Mouse (Mus musculus) ES-Bruce4 (cell line): ENCODE data around the gene Slc16a1. TPM values are rescaled to one million over a fixed set of nuclear protein-coding genes. Genes with fewer than 3 reads are reported as not detected.

Experiments used
- H3K27ac ChIP-seq: 2 replicates; pipeline ENCODE4 v1.5.1; 2012; ENCODE audit warnings: low read length, inconsistent platforms; ENCODE audit not compliant: insufficient read depth
- H3K27me3 ChIP-seq: 2 replicates; pipeline ENCODE4 v1.6.1; 2012; ENCODE audit warnings: mild to moderate bottlenecking, low read length, inconsistent platforms; ENCODE audit not compliant: control insufficient read depth, poor library complexity, insufficient read depth, severe bottlenecking
- H3K36me3 ChIP-seq: 2 replicates; pipeline ENCODE4 v1.6.1; 2012; ENCODE audit warnings: inconsistent platforms, mild to moderate bottlenecking, low read length, moderate library complexity; ENCODE audit not compliant: control insufficient read depth, poor library complexity, insufficient read depth, severe bottlenecking
- H3K4me1 ChIP-seq: one replicate; pipeline ENCODE4 v1.8.1; 2011; ENCODE audit warnings: low read length; ENCODE audit not compliant: control insufficient read depth, insufficient read depth
- H3K4me3 ChIP-seq: 2 replicates; pipeline ENCODE4 v1.5.1; 2011; ENCODE audit warnings: low read depth, mild to moderate bottlenecking, low read length
- H3K9ac ChIP-seq: 2 replicates; pipeline ENCODE4 v1.6.1; 2012; ENCODE audit warnings: low read depth, mild to moderate bottlenecking, inconsistent platforms; ENCODE audit not compliant: poor library complexity, severe bottlenecking
- H3K9me3 ChIP-seq: replicated peaks from 2 replicates; pipeline ENCODE4 v1.6.1; 2012; ENCODE audit warnings: mild to moderate bottlenecking, low read length, inconsistent platforms; ENCODE audit not compliant: control insufficient read depth, poor library complexity, insufficient read depth, severe bottlenecking
- CTCF ChIP-seq: IDR thresholded peaks from one replicate; pipeline ENCODE4 v1.8.1; 2011; ENCODE audit warnings: low read depth, low read length
- EP300 ChIP-seq: IDR thresholded peaks from 2 replicates; pipeline ENCODE4 v1.6.1; 2011; ENCODE audit warnings: low read depth, low read length; ENCODE audit not compliant: insufficient read depth
- POLR2A ChIP-seq: IDR thresholded peaks from one replicate; pipeline ENCODE4 v1.8.1; 2011; ENCODE audit warnings: low read length; ENCODE audit not compliant: insufficient read depth
- polyA plus RNA-seq: library from polyadenylated mRNA; stranded (reverse); fragments of >200 nt; gene quantifications from 2 replicates; pipeline ENCODE4 v1.2.4, GENCODE M21; 2011; ENCODE audit warnings: low read depth; ENCODE audit not compliant: missing spikeins, insufficient read depth, insufficient read length

Gene Slc16a1
- 78.7 and 87.2 TPM in 2 replicates for polyA plus RNA-seq

DNA sequence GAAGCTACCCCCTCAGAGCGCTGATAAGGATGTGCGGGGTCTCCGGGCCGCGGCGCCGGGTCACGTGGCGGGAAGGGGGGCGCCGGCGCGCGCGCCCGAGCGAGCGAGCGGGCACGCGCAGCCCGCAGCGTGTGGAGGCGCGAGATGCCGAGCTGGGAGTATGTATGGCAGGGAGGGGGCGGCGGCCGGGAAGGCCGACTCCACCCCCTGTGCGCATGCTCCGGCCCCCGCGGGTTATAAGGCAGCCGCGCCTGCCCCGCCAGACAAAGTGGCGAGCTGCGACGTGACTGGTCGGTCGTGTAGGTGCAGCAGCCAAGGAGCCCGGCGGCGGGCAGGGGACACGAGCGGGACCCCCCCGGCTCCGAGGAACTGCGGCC is at the start of gene Slc16a1:
Slc16a1 (plus strand) TSS at position 266 of the 377 bp plus-strand sequence.
- H3K9ac ChIP-seq = peak within 1 kb of the TSS; percentile 97
- H3K27ac ChIP-seq = 0 out of 2 replicates have a peak within 1 kb of the TSS, but pooled peaks have one; percentile 23
- H3K4me1 ChIP-seq = no peaks in the 10 kb centered on the region
- no peaks in the 10 kb centered on the region for H3K9me3 ChIP-seq
- no peaks in the 10 kb centered on the region; the same call in 1 of the 2 replicates for H3K36me3 ChIP-seq
- H3K27me3 ChIP-seq = no peaks in the 10 kb centered on the region
- peak; percentile 56 for TF ChIP-seq POLR2A
- no peak for TF ChIP-seq CTCF
- peak within 1 kb of the TSS; percentile 86 for H3K4me3 ChIP-seq

DNA sequence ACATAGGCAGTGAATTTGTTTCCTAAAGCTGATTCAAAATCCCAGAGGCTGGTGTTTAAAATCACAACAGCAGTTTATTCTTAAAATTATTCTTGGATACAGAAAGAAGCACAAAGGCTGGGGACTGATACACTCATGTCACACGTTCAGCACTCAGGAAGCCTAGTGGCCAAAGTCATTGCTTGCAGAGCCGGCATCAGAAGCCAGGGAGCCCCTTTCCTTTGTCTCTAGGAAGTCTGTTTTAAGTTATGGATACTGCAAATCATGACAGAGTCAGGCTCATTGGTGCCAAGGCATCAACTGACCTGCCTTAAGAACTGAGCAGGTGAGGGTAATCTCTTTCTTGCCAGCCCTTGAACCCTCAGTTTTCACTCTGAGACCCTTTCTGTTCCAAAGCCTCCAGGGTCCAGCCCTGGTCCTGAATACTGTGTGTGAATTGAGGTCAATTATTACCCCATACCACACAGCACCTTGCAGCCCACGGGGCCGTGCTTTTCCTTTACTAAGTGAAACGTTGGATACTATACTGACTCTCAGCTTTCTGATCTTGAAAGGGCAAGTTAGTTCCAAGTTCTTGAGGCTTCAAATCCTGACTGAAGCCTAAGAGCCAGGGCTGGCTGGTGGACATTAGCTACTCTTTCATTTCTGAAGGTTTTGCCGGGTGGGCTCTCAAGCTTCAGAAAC is 41.9 kb upstream of the Slc16a1 start:
- no peak overlapping the region for H3K4me3 ChIP-seq

DNA sequence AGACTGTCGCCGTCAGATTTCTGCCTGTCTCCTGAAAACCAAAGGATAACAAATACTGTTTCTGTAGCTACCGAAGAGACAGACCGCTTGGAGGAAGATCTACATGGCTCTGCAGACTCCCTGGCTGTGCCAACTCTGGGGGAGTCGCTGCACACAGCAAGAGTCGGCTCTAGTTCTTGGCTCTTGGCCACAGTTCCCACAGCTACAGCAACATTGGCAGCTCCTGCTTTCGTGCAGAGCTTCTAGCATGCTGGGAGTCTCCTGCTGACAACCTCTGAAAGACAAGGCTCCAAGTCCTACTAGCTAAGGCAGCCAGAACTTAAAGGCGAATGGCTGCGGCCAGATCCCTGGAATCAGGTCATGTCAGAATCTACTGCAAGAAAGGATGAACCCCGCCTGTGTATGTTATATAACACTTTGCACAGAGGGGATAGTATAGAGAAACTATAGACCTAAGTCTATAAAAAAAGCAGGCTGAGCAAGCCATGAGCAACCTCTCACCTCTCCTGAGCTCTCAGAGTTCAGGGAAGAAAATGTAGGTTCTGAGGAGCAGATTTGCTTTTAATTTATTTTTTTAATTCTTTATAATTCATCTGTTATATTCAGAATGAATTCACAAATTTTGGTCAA is 41.2 kb upstream of the Slc16a1 start:
- no peaks in the 10 kb centered on the region for H3K36me3 ChIP-seq
- no peak overlapping the region for H3K9ac ChIP-seq
- TF ChIP-seq POLR2A = no peak
- no peak for TF ChIP-seq EP300
- TF ChIP-seq CTCF = no peak
- no peak overlapping the region for H3K27ac ChIP-seq
- H3K9me3 ChIP-seq = peaks cover 5% of the 10 kb centered on the region
- H3K4me1 ChIP-seq = no peaks in the 10 kb centered on the region
- no peaks in the 10 kb centered on the region for H3K27me3 ChIP-seq
- H3K4me3 ChIP-seq = no peak overlapping the region

More for the DNA sequence above, 41.9 kb upstream of the Slc16a1 start:
- H3K27ac ChIP-seq = no peak overlapping the region
- no peaks in the 10 kb centered on the region for H3K27me3 ChIP-seq
- H3K36me3 ChIP-seq = no peaks in the 10 kb centered on the region
- no peaks in the 10 kb centered on the region for H3K4me1 ChIP-seq
- TF ChIP-seq CTCF (no peak), EP300 (no peak), POLR2A (no peak)
- H3K9me3 ChIP-seq = peaks cover 5% of the 10 kb centered on the region
- no peak overlapping the region for H3K9ac ChIP-seq

DNA sequence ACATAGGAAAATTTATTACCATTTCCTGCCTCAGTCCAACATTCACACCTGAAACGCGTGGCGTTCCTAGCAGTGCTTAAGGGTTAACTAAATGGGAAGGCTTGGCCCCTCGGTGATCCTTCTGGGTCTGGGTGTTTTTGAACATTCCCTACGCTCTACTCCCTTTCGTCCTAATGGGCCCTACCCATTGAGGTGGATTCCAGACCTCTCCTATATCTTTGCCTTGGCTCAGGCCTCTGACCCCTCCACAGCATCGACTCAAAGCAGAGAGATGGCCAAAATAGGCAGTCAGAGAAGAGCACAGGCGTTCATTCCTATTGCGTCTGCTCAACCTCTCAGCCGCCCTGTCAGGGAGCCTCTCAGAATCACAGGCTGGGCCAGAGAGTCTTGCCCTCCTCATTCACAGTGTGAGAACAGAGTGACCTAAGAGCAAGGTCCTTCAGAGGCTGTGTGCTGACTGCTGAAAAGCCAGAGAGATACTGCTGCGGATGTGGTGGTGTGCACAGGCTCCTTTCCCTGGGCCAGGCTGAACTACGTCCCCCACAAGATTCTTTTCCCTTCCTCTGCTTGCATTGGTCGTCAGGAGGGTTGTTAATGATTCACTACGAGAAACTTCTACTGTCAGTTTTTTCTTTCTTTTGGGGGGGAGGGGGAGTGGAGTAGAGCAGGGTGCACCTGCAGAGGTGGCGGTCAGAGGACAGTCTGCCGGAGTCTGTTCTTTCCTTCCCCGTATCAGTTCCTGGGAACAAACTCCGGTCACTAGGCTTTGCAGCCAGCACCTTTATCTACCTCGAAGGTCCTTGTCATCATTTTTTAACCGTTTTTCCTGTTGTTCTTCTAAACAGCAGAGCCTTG is 38.9 kb upstream of the Slc16a1 start:
- Histone ChIP-seq H3K4me3 (no peak overlapping the region), H3K27me3 (no peaks in the 10 kb centered on the region), H3K4me1 (no peaks in the 10 kb centered on the region), H3K36me3 (no peaks in the 10 kb centered on the region), H3K9me3 (peaks cover 5% of the 10 kb centered on the region), H3K9ac (no peak overlapping the region), H3K27ac (no peak overlapping the region)
- TF ChIP-seq POLR2A (no peak), EP300 (no peak), CTCF (no peak)

DNA sequence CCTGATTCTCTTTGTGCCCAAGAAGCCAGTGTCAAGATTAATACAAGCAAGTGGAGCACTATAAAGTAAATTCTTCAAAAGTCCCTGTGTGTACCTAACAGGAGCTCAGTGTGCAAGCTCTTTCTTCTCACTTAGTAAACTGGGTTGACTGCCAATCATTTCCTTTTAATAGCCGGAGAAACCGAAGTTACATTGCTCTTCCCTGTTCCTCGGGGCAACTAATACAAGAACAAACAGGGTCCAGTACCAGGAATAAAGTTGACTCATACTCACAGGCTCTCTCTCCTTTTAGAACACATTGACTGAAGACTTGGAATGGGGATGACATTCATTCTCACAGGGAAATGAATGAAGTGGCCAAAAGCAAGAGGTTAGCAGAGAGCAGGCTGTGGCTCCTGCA is 37.8 kb upstream of the Slc16a1 start:
- Histone ChIP-seq H3K27ac (no peak overlapping the region), H3K27me3 (no peaks in the 10 kb centered on the region), H3K4me3 (no peak overlapping the region), H3K9ac (no peak overlapping the region), H3K9me3 (peaks cover under 1% of the 10 kb centered on the region), H3K4me1 (no peaks in the 10 kb centered on the region), H3K36me3 (no peaks in the 10 kb centered on the region)
- no peak for TF ChIP-seq EP300
- no peak for TF ChIP-seq POLR2A
- no peak for TF ChIP-seq CTCF

DNA sequence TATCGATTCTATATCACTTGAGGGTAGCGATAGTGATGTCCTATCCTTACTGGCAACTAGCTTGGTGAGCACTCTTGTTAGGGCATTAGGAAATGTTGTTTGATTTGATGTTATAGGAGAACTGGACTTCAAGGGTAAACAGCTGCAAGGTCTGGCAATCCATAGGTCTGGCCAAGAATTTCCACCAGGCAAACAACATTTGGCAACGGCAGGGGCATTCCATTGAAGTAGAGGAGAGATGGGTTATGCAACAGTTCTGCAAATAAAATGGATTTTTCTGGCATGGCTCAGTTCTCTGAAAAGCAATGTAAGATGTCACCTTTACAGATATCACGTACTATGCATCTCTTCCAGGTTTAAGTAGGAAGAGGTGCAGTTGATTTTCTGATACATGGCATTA is 36.8 kb upstream of the Slc16a1 start:
- Histone ChIP-seq H3K27me3 (no peaks in the 10 kb centered on the region), H3K36me3 (no peaks in the 10 kb centered on the region), H3K9me3 (no peaks in the 10 kb centered on the region), H3K4me3 (no peak overlapping the region), H3K4me1 (no peaks in the 10 kb centered on the region), H3K27ac (no peak overlapping the region), H3K9ac (no peak overlapping the region)
- TF ChIP-seq EP300 = no peak
- no peak for TF ChIP-seq POLR2A
- TF ChIP-seq CTCF = no peak
